Mouse (Mus musculus): Measurements from ENCODE around the gene Inafm1. TPM values are rescaled to one million over a fixed set of nuclear protein-coding genes. Genes with fewer than 3 reads are reported as not detected.

Inafm1 gene
- polyA plus RNA-seq, 1 experiment from 2014 or later, result 24.8 TPM

DNA sequence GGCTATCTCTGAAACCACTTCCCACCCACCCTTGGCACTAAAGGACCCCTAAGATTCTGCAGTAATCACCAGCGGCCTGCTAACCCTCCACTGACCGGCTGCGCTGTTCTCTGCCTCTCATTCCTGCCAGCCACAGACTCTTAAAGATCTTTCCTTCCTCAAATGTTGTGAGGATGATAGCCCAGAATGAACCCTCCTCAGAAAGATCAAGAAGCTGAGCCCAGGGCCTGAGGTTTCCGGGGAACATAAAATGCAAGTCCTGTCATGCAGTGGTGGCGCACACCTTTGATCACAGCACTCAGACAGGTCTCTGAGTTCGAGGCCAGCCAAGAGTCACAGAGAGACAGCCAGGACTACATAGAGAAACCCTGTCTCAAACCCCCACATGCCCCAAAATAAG, 31.2 kb downstream of the Inafm1 start:
- no peak overlapping the region for H3K27ac ChIP-seq (ENCODE audit: low read depth, low read length)
- H3K27me3 ChIP-seq (replicated peaks; ENCODE audit: control insufficient read depth, insufficient read depth, low read length), result no peaks in the 10 kb centered on the region
- no peak overlapping the region for H3K9ac ChIP-seq (ENCODE audit: low read depth, low read length)
- no peak overlapping the region for H3K4me2 ChIP-seq (replicated peaks; ENCODE audit: low read depth)
- no peaks in the 10 kb centered on the region for H3K4me1 ChIP-seq (replicated peaks; ENCODE audit: control insufficient read depth, insufficient read depth, low read length)
- no peak for ATAC-seq
- no peaks in the 10 kb centered on the region for H3K9me3 ChIP-seq (ENCODE audit: control insufficient read depth)
- no peak for TF ChIP-seq CTCF (IDR thresholded peaks at IDR 0.05; ENCODE audit: low read depth)
- 83% methylated on average over 6 of the region's 6 CpGs for WGBS
- H3K4me3 ChIP-seq (ENCODE audit: low read depth, low read length), result no peak overlapping the region
- no peaks in the 10 kb centered on the region for H3K36me3 ChIP-seq (ENCODE audit: control insufficient read depth, insufficient read depth)

DNA sequence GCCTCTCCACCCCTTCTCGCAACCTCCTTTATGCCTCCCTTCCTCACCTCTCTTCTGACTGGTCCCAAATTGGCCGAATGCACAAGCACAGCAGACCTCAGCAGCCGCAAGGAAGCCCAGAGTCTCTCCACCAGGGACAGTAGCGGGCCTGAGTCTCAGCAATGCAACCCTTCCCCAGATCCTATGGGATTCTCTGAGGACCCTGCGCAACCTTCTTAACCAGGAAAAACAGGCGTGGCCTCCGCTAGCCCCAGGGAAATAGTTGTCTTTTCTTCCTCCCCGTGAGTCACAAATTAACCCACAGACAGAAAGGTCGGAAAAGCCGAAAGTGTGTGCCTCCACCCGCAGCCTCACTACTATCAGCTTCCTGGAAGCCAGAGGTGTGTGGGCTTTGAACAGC, 31.6 kb downstream of the Inafm1 start:
- H3K4me2 ChIP-seq (replicated peaks; ENCODE audit: low read depth), result no peak overlapping the region
- 50% methylated on average over 11 of the region's 11 CpGs for WGBS
- H3K27ac ChIP-seq (ENCODE audit: low read depth, low read length), result no peak overlapping the region
- H3K9me3 ChIP-seq (ENCODE audit: control insufficient read depth), result no peaks in the 10 kb centered on the region
- no peaks in the 10 kb centered on the region for H3K27me3 ChIP-seq (replicated peaks; ENCODE audit: control insufficient read depth, insufficient read depth, low read length)
- no peaks in the 10 kb centered on the region for H3K36me3 ChIP-seq (ENCODE audit: control insufficient read depth, insufficient read depth)
- H3K4me1 ChIP-seq (replicated peaks; ENCODE audit: control insufficient read depth, insufficient read depth, low read length), result no peaks in the 10 kb centered on the region
- H3K9ac ChIP-seq (ENCODE audit: low read depth, low read length), result no peak overlapping the region
- H3K4me3 ChIP-seq (ENCODE audit: low read depth, low read length), result no peak overlapping the region
- no peak for ATAC-seq
- peak; percentile 27 for TF ChIP-seq CTCF (IDR thresholded peaks at IDR 0.05; ENCODE audit: low read depth)

DNA sequence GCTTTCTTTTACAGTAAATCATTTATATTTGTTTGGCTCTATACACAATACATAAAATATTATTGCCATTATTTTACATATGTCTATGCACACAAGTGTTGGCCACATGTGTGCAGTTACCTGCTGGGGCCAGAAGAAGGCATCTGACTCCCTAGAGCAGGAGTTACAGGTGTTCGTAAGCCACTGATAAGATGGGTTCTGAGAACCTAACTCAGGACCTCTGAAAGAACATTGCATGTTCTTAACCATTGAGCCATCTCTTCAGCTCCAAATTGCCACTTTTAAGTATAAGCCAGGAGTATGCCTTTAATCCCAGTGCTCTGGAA, 32.5 kb downstream of the Inafm1 start:
- Histone ChIP-seq H3K36me3 (ENCODE audit: control insufficient read depth, insufficient read depth) (no peaks in the 10 kb centered on the region), H3K9ac (ENCODE audit: low read depth, low read length) (no peak overlapping the region), H3K4me1 (replicated peaks; ENCODE audit: control insufficient read depth, insufficient read depth, low read length) (no peaks in the 10 kb centered on the region), H3K9me3 (ENCODE audit: control insufficient read depth) (no peaks in the 10 kb centered on the region), H3K27ac (ENCODE audit: low read depth, low read length) (no peak overlapping the region), H3K4me2 (replicated peaks; ENCODE audit: low read depth) (no peak overlapping the region), H3K4me3 (ENCODE audit: low read depth, low read length) (no peak overlapping the region), H3K27me3 (replicated peaks; ENCODE audit: control insufficient read depth, insufficient read depth, low read length) (no peaks in the 10 kb centered on the region)
- TF ChIP-seq CTCF (IDR thresholded peaks at IDR 0.05; ENCODE audit: low read depth), result no peak
- 83% methylated on average over 1 of the region's 1 CpGs for WGBS
- no peak for ATAC-seq

DNA sequence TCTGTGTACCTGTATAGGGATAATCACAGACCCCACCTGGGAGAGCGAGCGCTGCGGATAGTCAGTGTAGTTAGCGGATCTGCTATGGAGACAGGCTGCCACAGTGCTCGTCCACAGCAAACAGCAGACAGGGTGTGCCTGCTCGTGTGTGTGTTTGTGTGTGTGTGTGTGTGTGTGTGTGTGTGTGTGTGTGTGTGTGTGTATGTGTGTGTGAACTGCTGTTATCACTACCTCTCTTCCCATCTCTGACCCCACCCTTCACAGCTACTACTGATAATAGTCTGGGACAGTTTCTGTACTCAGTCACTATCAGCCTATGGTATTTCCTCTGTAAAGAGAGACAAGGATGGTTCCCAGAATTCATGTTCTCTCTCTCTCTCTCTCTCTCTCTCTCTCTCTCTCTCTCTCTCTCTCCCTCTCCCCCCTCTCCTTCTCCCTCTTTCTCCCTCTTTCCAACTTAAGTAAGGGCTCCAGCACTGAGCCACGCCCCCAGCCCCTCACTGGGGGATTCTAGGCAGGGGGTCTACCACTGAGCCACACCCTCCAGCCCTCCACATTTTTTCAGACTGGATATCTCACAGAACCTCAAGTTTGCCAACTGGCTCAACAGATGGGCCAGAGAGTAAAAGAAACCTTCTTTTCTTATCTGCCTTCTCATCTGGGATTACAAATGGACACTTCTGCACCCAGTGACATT, 33.0 kb downstream of the Inafm1 start:
- TF ChIP-seq CTCF (IDR thresholded peaks at IDR 0.05; ENCODE audit: low read depth), result no peak
- Histone ChIP-seq H3K4me3 (ENCODE audit: low read depth, low read length) (no peak overlapping the region), H3K4me2 (replicated peaks; ENCODE audit: low read depth) (no peak overlapping the region), H3K27ac (ENCODE audit: low read depth, low read length) (no peak overlapping the region), H3K4me1 (replicated peaks; ENCODE audit: control insufficient read depth, insufficient read depth, low read length) (no peaks in the 10 kb centered on the region), H3K9me3 (ENCODE audit: control insufficient read depth) (no peaks in the 10 kb centered on the region), H3K36me3 (ENCODE audit: control insufficient read depth, insufficient read depth) (no peaks in the 10 kb centered on the region), H3K27me3 (replicated peaks; ENCODE audit: control insufficient read depth, insufficient read depth, low read length) (no peaks in the 10 kb centered on the region), H3K9ac (ENCODE audit: low read depth, low read length) (no peak overlapping the region)
- no peak for ATAC-seq
- WGBS, result 57% methylated on average over 7 of the region's 7 CpGs

DNA sequence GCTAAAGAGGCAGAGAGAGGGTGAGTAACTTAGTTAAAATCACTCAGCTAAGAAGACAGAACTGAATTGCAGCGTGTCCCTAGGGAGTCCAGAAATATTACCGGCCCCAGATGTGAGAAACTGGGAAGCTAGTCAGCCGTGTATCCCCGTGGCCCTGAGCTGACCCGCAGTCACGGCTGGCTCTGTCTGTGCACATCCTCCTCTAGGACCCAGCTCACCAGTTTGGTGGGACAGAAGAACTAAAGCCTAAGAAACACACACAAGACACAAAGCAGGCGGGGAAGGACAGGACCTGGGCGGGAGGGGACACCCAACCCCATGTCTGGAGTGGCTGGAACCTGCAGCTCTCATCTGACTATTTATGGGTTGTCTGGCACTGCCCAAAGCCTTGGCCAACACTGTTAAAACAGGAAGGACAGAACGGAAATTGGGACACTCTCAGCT, 33.8 kb downstream of the Inafm1 start:
- 64% methylated on average over 9 of the region's 9 CpGs for WGBS
- H3K9ac ChIP-seq (ENCODE audit: low read depth, low read length), result no peak overlapping the region
- H3K4me2 ChIP-seq (replicated peaks; ENCODE audit: low read depth), result no peak overlapping the region
- no peak overlapping the region for H3K27ac ChIP-seq (ENCODE audit: low read depth, low read length)
- no peak overlapping the region for H3K4me3 ChIP-seq (ENCODE audit: low read depth, low read length)
- no peak for TF ChIP-seq CTCF (IDR thresholded peaks at IDR 0.05; ENCODE audit: low read depth)
- H3K27me3 ChIP-seq (replicated peaks; ENCODE audit: control insufficient read depth, insufficient read depth, low read length), result no peaks in the 10 kb centered on the region
- H3K4me1 ChIP-seq (replicated peaks; ENCODE audit: control insufficient read depth, insufficient read depth, low read length), result no peaks in the 10 kb centered on the region
- H3K36me3 ChIP-seq (ENCODE audit: control insufficient read depth, insufficient read depth), result no peaks in the 10 kb centered on the region
- no peaks in the 10 kb centered on the region for H3K9me3 ChIP-seq (ENCODE audit: control insufficient read depth)
- ATAC-seq, result no peak

DNA sequence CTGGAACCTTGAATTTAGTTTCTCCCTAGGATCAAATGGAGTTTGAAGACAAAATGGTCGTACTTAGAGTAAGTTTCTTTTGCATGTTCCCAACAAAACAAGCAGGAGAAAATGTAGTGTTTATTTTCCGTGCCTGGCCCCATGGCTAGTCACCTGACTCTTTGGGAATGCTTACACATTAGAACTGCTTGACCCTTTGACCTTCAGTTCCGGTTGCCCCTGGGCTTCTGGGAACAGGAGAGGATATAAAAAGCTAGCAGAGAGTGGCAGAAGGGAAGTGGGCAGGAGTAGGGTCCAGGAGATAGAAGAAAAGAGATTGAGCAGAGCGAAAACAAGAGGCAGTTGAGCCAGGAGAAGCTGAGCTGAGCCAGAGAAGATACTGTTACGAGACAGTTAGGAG, 43.5 kb downstream of the Inafm1 start:
- Histone ChIP-seq H3K36me3 (ENCODE audit: control insufficient read depth, insufficient read depth) (no peaks in the 10 kb centered on the region), H3K4me1 (replicated peaks; ENCODE audit: control insufficient read depth, insufficient read depth, low read length) (no peaks in the 10 kb centered on the region), H3K9me3 (ENCODE audit: control insufficient read depth) (0 out of 2 replicates have a peak, but pooled peaks cover 3% of the 10 kb centered on the region), H3K4me3 (ENCODE audit: low read depth, low read length) (no peak overlapping the region), H3K27ac (ENCODE audit: low read depth, low read length) (no peak overlapping the region), H3K9ac (ENCODE audit: low read depth, low read length) (no peak overlapping the region), H3K27me3 (replicated peaks; ENCODE audit: control insufficient read depth, insufficient read depth, low read length) (no peaks in the 10 kb centered on the region), H3K4me2 (replicated peaks; ENCODE audit: low read depth) (no peak overlapping the region)
- TF ChIP-seq CTCF (IDR thresholded peaks at IDR 0.05; ENCODE audit: low read depth), result no peak
- 34% methylated on average over 5 of the region's 5 CpGs for WGBS
- ATAC-seq, result no peak

Other genes with a start within 250 kb of the Inafm1 start
- 1.6 and 1.7 TPM in 2 replicates for gene Bicra, start 225.7 kb downstream of the Inafm1 start, polyA plus RNA-seq (2015; fragmentation: Nextera tagmentation; extraction: Ambion mirVana)
- 0.14 TPM in 1 of 2 replicates, not detected in the other for gene Zfp541, start 211.8 kb downstream of the Inafm1 start, polyA plus RNA-seq (2015; fragmentation: Nextera tagmentation; extraction: Ambion mirVana)
- gene Napa, start 175.2 kb downstream of the Inafm1 start, polyA plus RNA-seq (2015; fragmentation: Nextera tagmentation; extraction: Ambion mirVana), result 201 and 204 TPM in 2 replicates
- 13.3 and 14.4 TPM in 2 replicates for gene Kptn, start 153.7 kb downstream of the Inafm1 start, polyA plus RNA-seq (2015; fragmentation: Nextera tagmentation; extraction: Ambion mirVana)
- 0.08 and 0.14 TPM in 2 replicates for gene Slc8a2, start 143.8 kb downstream of the Inafm1 start, polyA plus RNA-seq (2015; fragmentation: Nextera tagmentation; extraction: Ambion mirVana)
- gene Meis3, start 98.5 kb downstream of the Inafm1 start, polyA plus RNA-seq (2015; fragmentation: Nextera tagmentation; extraction: Ambion mirVana), result 18.0 and 20.7 TPM in 2 replicates
- gene Dhx34, start 51.6 kb downstream of the Inafm1 start, polyA plus RNA-seq (2015; fragmentation: Nextera tagmentation; extraction: Ambion mirVana), result 7.3 and 9.0 TPM in 2 replicates
- gene C5ar2, start 29.5 kb downstream of the Inafm1 start, polyA plus RNA-seq (2015; fragmentation: Nextera tagmentation; extraction: Ambion mirVana), result 0.16 and 0.26 TPM in 2 replicates
- gene C5ar1, start 14.1 kb downstream of the Inafm1 start, polyA plus RNA-seq (2015; fragmentation: Nextera tagmentation; extraction: Ambion mirVana), result 2.1 TPM in 2 replicates
- 14.2 and 14.8 TPM in 2 replicates for gene Ccdc9, start 13.2 kb upstream of the Inafm1 start, polyA plus RNA-seq (2015; fragmentation: Nextera tagmentation; extraction: Ambion mirVana)
- gene Bbc3, start 34.8 kb upstream of the Inafm1 start, polyA plus RNA-seq (2015; fragmentation: Nextera tagmentation; extraction: Ambion mirVana), result 6.6 and 7.0 TPM in 2 replicates
- 90.7 and 91.5 TPM in 2 replicates for gene Sae1, start 114.2 kb upstream of the Inafm1 start, polyA plus RNA-seq (2015; fragmentation: Nextera tagmentation; extraction: Ambion mirVana)
- gene Zc3h4, start 127.3 kb upstream of the Inafm1 start, polyA plus RNA-seq (2015; fragmentation: Nextera tagmentation; extraction: Ambion mirVana), result 12.9 and 13.5 TPM in 2 replicates
- gene Tmem160, start 179.2 kb upstream of the Inafm1 start, polyA plus RNA-seq (2015; fragmentation: Nextera tagmentation; extraction: Ambion mirVana), result 124 and 132 TPM in 2 replicates
- 0.22 and 0.27 TPM in 2 replicates for gene Npas1, start 204.1 kb upstream of the Inafm1 start, polyA plus RNA-seq (2015; fragmentation: Nextera tagmentation; extraction: Ambion mirVana)

All from intestine, postnatal 0 days (tissue).